Comparison of ENCODE assay signal across 9 mouse cellular contexts in the genomic region with DNA sequence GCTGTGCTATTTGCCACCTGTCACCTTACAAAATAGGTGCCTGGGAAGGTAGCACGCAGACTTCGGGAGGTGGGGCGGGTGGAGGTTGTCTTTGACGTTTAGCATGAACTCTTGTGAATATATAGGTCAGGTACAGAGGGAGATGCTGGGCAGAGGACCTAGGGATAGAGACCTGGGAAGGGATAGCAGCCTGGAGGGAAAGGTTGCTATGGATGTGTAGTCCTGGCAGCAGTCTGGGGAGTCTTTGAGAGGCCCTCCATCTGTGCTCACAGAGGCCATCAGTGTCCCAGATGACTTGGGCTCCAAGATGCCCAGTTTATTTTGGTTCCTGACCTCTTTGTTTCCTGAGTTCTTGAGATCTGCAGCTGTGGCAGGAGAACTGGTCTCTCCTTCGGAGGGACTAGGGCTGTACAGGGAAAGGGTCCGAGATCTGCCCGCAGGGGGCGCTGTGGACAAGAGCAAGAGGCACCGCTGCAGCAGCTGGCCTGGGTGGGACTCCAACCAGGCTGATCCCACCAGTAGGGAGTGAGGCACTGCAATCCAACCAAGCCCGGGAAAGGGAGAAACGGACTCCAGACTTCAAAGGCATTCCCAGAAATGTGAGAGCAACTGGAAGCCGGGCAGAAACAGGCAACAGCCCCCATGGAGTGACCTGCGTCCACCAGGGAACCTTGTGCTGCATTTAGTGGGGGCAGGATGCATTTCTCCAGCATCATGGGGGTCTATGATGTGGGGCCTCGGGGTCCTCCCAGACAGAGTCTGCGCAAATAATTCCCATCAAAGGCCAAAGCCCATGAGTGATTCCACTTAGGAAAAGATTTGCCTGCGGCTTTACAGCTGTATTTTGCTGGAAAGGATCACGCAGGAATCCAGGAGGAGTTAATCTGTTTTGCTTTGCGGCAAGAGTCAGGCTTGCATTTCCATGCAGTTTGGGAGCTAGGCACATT.
A peak's percentile ranks its signal among the peaks of the same experiment; 100 is the strongest.
DNase-seq lines count a peak whose midpoint lies in the region; ATAC-seq lines count a peak whose summit lies in the region.
"Had no signal": no experiment of that assay in that cellular context is flagged by ENCODE, and none has a peak within 500 bp of the region (broad histone marks: within the 10 kb centered on the region; RNA-seq: fewer than 3 reads in every experiment).

No protein-coding gene starts in this region.

- H3K9ac ChIP-seq in hindbrain, embryonic 16.5 days (ENCODE audit: low read depth, low read length), result no peak overlapping the region
- H3K9ac ChIP-seq in midbrain, embryonic 11.5 days (ENCODE audit: low read length), result 0 out of 2 replicates have a peak overlapping the region, but pooled peaks have one; percentile 24
- H3K9ac ChIP-seq: liver, embryonic 15.5 days had no signal

- no peaks in the 10 kb centered on the region for H3K9me3 ChIP-seq in hindbrain, embryonic 16.5 days (ENCODE audit: control insufficient read depth, low read length)
- H3K9me3 ChIP-seq in midbrain, embryonic 11.5 days (ENCODE audit: control insufficient read depth, low read length), result no peaks in the 10 kb centered on the region
- H3K9me3 ChIP-seq: liver, embryonic 15.5 days had no signal

- H3K4me2 ChIP-seq in hindbrain, embryonic 16.5 days (ENCODE audit: low read length), result no peak overlapping the region
- H3K4me2 ChIP-seq in midbrain, embryonic 11.5 days, result no peak overlapping the region
- H3K4me2 ChIP-seq: liver, embryonic 15.5 days had no signal

- H3K36me3 ChIP-seq in hindbrain, embryonic 16.5 days (ENCODE audit: control insufficient read depth, insufficient read depth, low read length), result no peaks in the 10 kb centered on the region
- no peaks in the 10 kb centered on the region for H3K36me3 ChIP-seq in midbrain, embryonic 11.5 days (ENCODE audit: control insufficient read depth, insufficient read depth, low read length)
- H3K36me3 ChIP-seq: liver, embryonic 15.5 days had no signal

- no peaks in the 10 kb centered on the region for H3K4me1 ChIP-seq in hindbrain, embryonic 16.5 days (ENCODE audit: control insufficient read depth, insufficient read depth, low read depth, low read length)
- peaks cover 5% of the 10 kb centered on the region; the same call in 1 of the 2 replicates for H3K4me1 ChIP-seq in midbrain, embryonic 11.5 days (ENCODE audit: control insufficient read depth, insufficient read depth, low read length)
- H3K4me1 ChIP-seq: liver, embryonic 15.5 days had no signal

- peak; percentile 93 for ATAC-seq in hindbrain, embryonic 16.5 days
- peak; percentile 93 for ATAC-seq in midbrain, embryonic 11.5 days (ENCODE audit: low FRiP score)

- H3K27ac ChIP-seq in hindbrain, embryonic 16.5 days (ENCODE audit: low read depth, low read length), result no peak overlapping the region
- no peak overlapping the region for H3K27ac ChIP-seq in midbrain, embryonic 11.5 days (ENCODE audit: low read depth, low read length)
- H3K27ac ChIP-seq: liver, embryonic 15.5 days had no signal

- no peaks in the 10 kb centered on the region; the same call in 1 of the 2 replicates for H3K27me3 ChIP-seq in hindbrain, embryonic 16.5 days (replicated peaks; ENCODE audit: control insufficient read depth, insufficient read depth, low read length)
- no peaks in the 10 kb centered on the region for H3K27me3 ChIP-seq in midbrain, embryonic 11.5 days (ENCODE audit: control insufficient read depth, insufficient read depth, low read length)
- H3K27me3 ChIP-seq: liver, embryonic 15.5 days had no signal

- no peak overlapping the region for H3K4me3 ChIP-seq in hindbrain, embryonic 16.5 days (ENCODE audit: low read length)
- H3K4me3 ChIP-seq in midbrain, embryonic 11.5 days (ENCODE audit: low read depth, low read length), result no peak overlapping the region
- H3K4me3 ChIP-seq: liver, embryonic 15.5 days had no signal

- WGBS in hindbrain, embryonic 16.5 days, result 25% methylated on average over 18 of the region's 18 CpGs
- 25% methylated on average over 18 of the region's 18 CpGs for WGBS in midbrain, embryonic 11.5 days

- peak; percentile 41 for DNase-seq in Muller cell, postnatal 12 days (ENCODE audit: inconsistent ontology term)
- peak; percentile 15 for DNase-seq in cerebellum, adult 8-10 months
- peak; percentile 50 to 77 for DNase-seq in frontal cortex, postnatal 14 days (ENCODE audit: low spot score in 2 of 2)
- peak; percentile 13 to 50 for DNase-seq in left cerebral cortex, adult 8-10 months (ENCODE audit: low spot score in 2 of 2)
- peak; percentile 100 for DNase-seq in midbrain, embryonic 11.5 days (ENCODE audit: low spot score, missing footprints)
- DNase-seq in skeletal muscle tissue, adult 2 months (ENCODE audit: low read depth, low spot score), result peak; percentile 25
- peak; percentile 80 for DNase-seq in yolk sac, embryonic 10.5 days (ENCODE audit: low spot score)

Comparison
In these comparisons a context has a peak if more than half of its experiments do, and no peak if none do; other contexts are left out.
1. DNase-seq: peak in every context shown above with its lines; median percentile 100 in midbrain, embryonic 11.5 days; 80 in yolk sac, embryonic 10.5 days; 64 in frontal cortex, postnatal 14 days; 41 in Muller cell, postnatal 12 days; 32 in left cerebral cortex, adult 8-10 months; 25 in skeletal muscle tissue, adult 2 months; 15 in cerebellum, adult 8-10 months.